Comparison of ENCODE assay signal across 8 mouse cellular contexts in the genomic region with DNA sequence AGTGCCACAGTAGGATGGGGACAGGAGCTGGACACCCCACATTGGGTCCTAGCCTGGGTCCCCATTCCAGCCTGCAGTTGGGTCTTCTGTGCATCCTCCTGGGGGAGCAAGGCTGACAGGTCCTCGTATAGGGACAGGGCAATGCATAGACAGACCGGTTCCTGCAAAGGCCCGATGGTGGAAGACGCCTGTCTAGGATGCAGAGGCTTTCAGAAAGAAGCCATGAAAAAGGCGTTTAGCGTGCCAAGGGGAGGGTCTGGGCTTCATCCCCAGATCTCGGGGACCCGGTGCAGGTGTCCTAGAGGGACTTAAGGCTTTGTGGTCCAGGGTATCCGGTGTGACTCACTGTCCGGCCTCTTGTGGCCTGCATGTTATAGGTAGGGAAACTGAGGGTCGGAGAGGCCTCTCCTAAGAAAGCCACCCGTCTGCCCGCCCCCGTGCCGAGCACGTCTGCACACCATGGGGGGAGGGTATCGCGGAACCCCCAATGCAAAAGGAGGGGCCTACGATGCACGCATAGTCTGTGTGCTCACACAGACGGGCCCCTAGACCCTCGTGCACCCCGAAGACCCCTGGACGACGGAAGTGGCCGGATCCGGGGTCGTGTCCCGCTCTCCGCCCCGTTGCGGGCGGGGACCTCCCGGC. TPM values are rescaled to one million over a fixed set of nuclear protein-coding genes. Genes with fewer than 3 reads are reported as not detected.
DNase-seq lines count a peak whose midpoint lies in the region; ATAC-seq and TF ChIP-seq lines count a peak whose summit lies in the region.

No protein-coding gene starts in this region.

- H3K4me3 ChIP-seq in layer of hippocampus, adult 2 months: peak overlapping the region; percentile 83
- H3K4me3 ChIP-seq in heart, embryonic 14.5 days (ENCODE audit: control insufficient read depth in 1 of 2, insufficient read depth in 1 of 2, low read depth in 1 of 2, low read length in 2 of 2): peak overlapping the region; percentile 81 to 86
- H3K4me3 ChIP-seq in liver, embryonic 15.5 days (replicated peaks): peak overlapping the region; percentile 67

- peak overlapping the region; percentile 98 for H3K4me2 ChIP-seq in heart, embryonic 14.5 days (ENCODE audit: low read length)
- peak overlapping the region; percentile 98 for H3K4me2 ChIP-seq in liver, embryonic 15.5 days

- H3K27me3 ChIP-seq in heart, embryonic 14.5 days (ENCODE audit: control insufficient read depth, insufficient read depth, low read length): no peaks in the 10 kb centered on the region
- no peaks in the 10 kb centered on the region for H3K27me3 ChIP-seq in liver, embryonic 15.5 days

- no peak for DNase-seq in layer of hippocampus, adult 2 months (ENCODE audit: low spot score in 2 of 2)
- DNase-seq in layer of hippocampus, adult 9-11 months: no peak
- DNase-seq in yolk sac, embryonic 10.5 days (ENCODE audit: low spot score): no peak
- DNase-seq in retina, embryonic 14.5 days (ENCODE audit: low spot score): no peak
- no peak for DNase-seq in adrenal gland, postnatal 10 days

- H3K4me1 ChIP-seq in heart, embryonic 14.5 days (ENCODE audit: control insufficient read depth in 2 of 2, insufficient read depth in 2 of 2, low read length in 2 of 2): peaks cover 22 to 36% of the 10 kb centered on the region in 2 experiments
- H3K4me1 ChIP-seq in liver, embryonic 15.5 days (replicated peaks): peaks cover 67% of the 10 kb centered on the region

- WGBS in heart, embryonic 14.5 days: 4% methylated on average over 34 of the region's 34 CpGs
- 1% methylated on average over 34 of the region's 34 CpGs for WGBS in liver, embryonic 15.5 days (ENCODE audit: insufficient replicate concordance)

- peak; percentile 8 for ATAC-seq in activated CD4-positive, CD25-positive, alpha-beta regulatory T cell, adult 4 months
- peak; percentile 2; the same call in 1 of the 2 replicates for ATAC-seq in heart, embryonic 14.5 days (ENCODE audit: insufficient number of reproducible peaks, insufficient read depth, low FRiP score, low read depth)
- peak; percentile 0; the same call in 1 of the 2 replicates for ATAC-seq in liver, embryonic 15.5 days (ENCODE audit: insufficient read depth)

- H3K9me3 ChIP-seq in heart, embryonic 14.5 days (ENCODE audit: control insufficient read depth, low read length): no peaks in the 10 kb centered on the region
- no peaks in the 10 kb centered on the region for H3K9me3 ChIP-seq in liver, embryonic 15.5 days (replicated peaks)

- TF ChIP-seq CTCF in layer of hippocampus, adult 2 months (conservative IDR thresholded peaks at IDR 0.05): no peak

- H3K36me3 ChIP-seq in heart, embryonic 14.5 days (ENCODE audit: control insufficient read depth, insufficient read depth, low read length): peaks cover 59% of the 10 kb centered on the region
- peaks cover 47% of the 10 kb centered on the region for H3K36me3 ChIP-seq in liver, embryonic 15.5 days (replicated peaks)

- peak overlapping the region; percentile 100 for H3K9ac ChIP-seq in heart, embryonic 14.5 days (ENCODE audit: low read length)
- peak overlapping the region; percentile 89 for H3K9ac ChIP-seq in liver, embryonic 15.5 days

- H3K27ac ChIP-seq in layer of hippocampus, adult 2 months: peak overlapping the region; percentile 98
- H3K27ac ChIP-seq in heart, embryonic 14.5 days (replicated peaks in 1 of 2; ENCODE audit: control insufficient read depth in 1 of 2, insufficient read depth in 1 of 2, low read depth in 2 of 2, low read length in 2 of 2): peak overlapping the region in 1 of 2 experiments; percentile 99; a peak in 2 of 4 replicates
- H3K27ac ChIP-seq in liver, embryonic 15.5 days (replicated peaks): peak overlapping the region; percentile 92

RNA-seq across cellular contexts. Expression of a gene that starts 0.5 kb away (rescaled TPM):
- 100 to 1,000 TPM; 160 to 169 TPM for total RNA-seq in layer of hippocampus, adult 2 months (2021)
- polyA plus RNA-seq in activated CD4-positive, CD25-positive, alpha-beta regulatory T cell, adult 4 months (2017; shearing (Covaris generic)): 1 to 10 TPM; 3.9 to 5.1 TPM
- polyA plus RNA-seq in heart, embryonic 14.5 days (2014; fragmentation: Nextera tagmentation; extraction: Ambion mirVana): 23.1 and 26.7 TPM in 2 replicates
- 14.7 and 16.5 TPM in 2 replicates for polyA plus RNA-seq in liver, embryonic 15.5 days (2015; fragmentation: Nextera tagmentation; extraction: Ambion mirVana)
- 10 to 100 TPM; 37.7 to 46.4 TPM for total RNA-seq in adrenal gland, postnatal 10 days (2021)

RNA-seq across cellular contexts. Expression of a gene that starts 15.2 kb away (rescaled TPM):
- 10 to 100 TPM; 36.5 to 42.7 TPM for total RNA-seq in layer of hippocampus, adult 2 months (2021)
- polyA plus RNA-seq in activated CD4-positive, CD25-positive, alpha-beta regulatory T cell, adult 4 months (2017; shearing (Covaris generic)): 10 to 100 TPM; 35.6 to 41.7 TPM
- polyA plus RNA-seq in heart, embryonic 14.5 days (2014; fragmentation: Nextera tagmentation; extraction: Ambion mirVana): 44.0 and 47.4 TPM in 2 replicates
- 34.7 and 37.8 TPM in 2 replicates for polyA plus RNA-seq in liver, embryonic 15.5 days (2015; fragmentation: Nextera tagmentation; extraction: Ambion mirVana)
- 100 to 1,000 TPM in 1 of 2 experiments, 10 to 100 TPM in 1; 92.9 to 106 TPM for total RNA-seq in adrenal gland, postnatal 10 days (2021)

RNA-seq across cellular contexts. Expression of a gene that starts 21.5 kb away (rescaled TPM):
- total RNA-seq in layer of hippocampus, adult 2 months (2021): 100 to 1,000 TPM; 775 to 798 TPM
- 1 to 10 TPM; 3.8 to 5.4 TPM for polyA plus RNA-seq in activated CD4-positive, CD25-positive, alpha-beta regulatory T cell, adult 4 months (2017; shearing (Covaris generic))
- 24.1 and 25.7 TPM in 2 replicates for polyA plus RNA-seq in heart, embryonic 14.5 days (2014; fragmentation: Nextera tagmentation; extraction: Ambion mirVana)
- polyA plus RNA-seq in liver, embryonic 15.5 days (2015; fragmentation: Nextera tagmentation; extraction: Ambion mirVana): 2.7 and 3.5 TPM in 2 replicates
- 10 to 100 TPM; 53.3 to 53.9 TPM for total RNA-seq in adrenal gland, postnatal 10 days (2021)

RNA-seq across cellular contexts. Expression of a gene that starts 28.9 kb away (rescaled TPM):
- 100 to 1,000 TPM; 468 to 473 TPM for total RNA-seq in layer of hippocampus, adult 2 months (2021)
- polyA plus RNA-seq in activated CD4-positive, CD25-positive, alpha-beta regulatory T cell, adult 4 months (2017; shearing (Covaris generic)): 10 to 100 TPM; 19.0 to 19.4 TPM
- 6.7 and 9.4 TPM in 2 replicates for polyA plus RNA-seq in heart, embryonic 14.5 days (2014; fragmentation: Nextera tagmentation; extraction: Ambion mirVana)
- polyA plus RNA-seq in liver, embryonic 15.5 days (2015; fragmentation: Nextera tagmentation; extraction: Ambion mirVana): 6.7 and 8.2 TPM in 2 replicates
- 10 to 100 TPM; 17.7 to 22.8 TPM for total RNA-seq in adrenal gland, postnatal 10 days (2021)

RNA-seq across cellular contexts. Expression of a gene that starts 32.3 kb away (rescaled TPM):
- 1 to 10 TPM in 1 of 2 experiments, under 1 TPM in 1; 0.61 to 1.1 TPM for total RNA-seq in layer of hippocampus, adult 2 months (2021)
- polyA plus RNA-seq in activated CD4-positive, CD25-positive, alpha-beta regulatory T cell, adult 4 months (2017; shearing (Covaris generic)): 10 to 100 TPM; 16.5 to 29.5 TPM
- 0.09 TPM in 1 of 2 replicates, not detected in the other for polyA plus RNA-seq in heart, embryonic 14.5 days (2014; fragmentation: Nextera tagmentation; extraction: Ambion mirVana)
- 0.22 TPM in 2 replicates for polyA plus RNA-seq in liver, embryonic 15.5 days (2015; fragmentation: Nextera tagmentation; extraction: Ambion mirVana)
- under 1 TPM; 0.67 to 0.87 TPM for total RNA-seq in adrenal gland, postnatal 10 days (2021)
